Comparison of ENCODE assay signal across 31 mouse cellular contexts in the genomic region with DNA sequence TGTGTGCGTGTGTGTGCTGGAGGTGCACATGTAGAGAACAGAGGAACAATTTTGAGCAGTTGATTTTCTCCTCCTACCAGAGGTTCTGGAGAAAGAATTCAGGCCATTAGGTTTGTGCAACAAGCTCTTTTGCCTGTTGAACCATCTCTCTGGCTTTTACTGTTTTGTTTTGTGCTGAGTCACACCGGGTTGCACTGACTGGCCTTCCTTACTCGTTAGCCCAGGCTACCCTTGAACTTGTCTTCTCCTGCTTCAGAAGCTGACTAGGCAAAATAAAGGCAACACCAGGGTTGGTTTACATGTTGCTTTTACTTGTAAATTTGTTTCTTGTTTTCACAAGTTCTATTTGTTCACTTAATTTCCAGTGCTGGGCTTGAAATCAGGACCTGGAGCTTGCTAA. TPM values are rescaled to one million over a fixed set of nuclear protein-coding genes. Genes with fewer than 3 reads are reported as not detected.
DNase-seq lines count a peak whose midpoint lies in the region; ATAC-seq and TF ChIP-seq lines count a peak whose summit lies in the region.
"Had no signal": no experiment of that assay in that cellular context is flagged by ENCODE, and none has a peak within 500 bp of the region (broad histone marks: within the 10 kb centered on the region; RNA-seq: fewer than 3 reads in every experiment).

No protein-coding gene starts in this region.

- H3K27ac ChIP-seq in ES-Bruce4 (ENCODE audit: insufficient read depth, low read length): peak overlapping the region; percentile 44; the same call in 1 of the 2 replicates
- no peak overlapping the region for H3K27ac ChIP-seq in forebrain, embryonic 15.5 days (replicated peaks)
- H3K27ac ChIP-seq: embryonic facial prominence, embryonic 13.5 days; embryonic facial prominence, embryonic 15.5 days; forebrain, embryonic 10.5 days; forebrain, embryonic 12.5 days had no signal

- no peak for TF ChIP-seq POLR2A in ES-Bruce4 (IDR thresholded peaks at IDR 0.05; ENCODE audit: insufficient read depth, low read length)

- ATAC-seq in megakaryocyte-erythroid progenitor cell, adult 5-6 weeks (replicated peaks; ENCODE audit: low FRiP score, low TSS enrichment, poor library complexity, severe bottlenecking): no peak
- no peak for ATAC-seq in forebrain, embryonic 15.5 days (replicated peaks)
- ATAC-seq: CD4-positive, CD25-positive, alpha-beta regulatory T cell, adult 4 months; forebrain, embryonic 14.5 days; forebrain, postnatal 0 days; Patski had no signal

- 88% methylated on average over 3 of the region's 3 CpGs for WGBS in forebrain, embryonic 15.5 days

- H3K9ac ChIP-seq in ES-Bruce4 (ENCODE audit: low read depth, poor library complexity, severe bottlenecking): no peak overlapping the region; the same call in 1 of the 2 replicates
- no peak overlapping the region for H3K9ac ChIP-seq in forebrain, embryonic 15.5 days (replicated peaks)
- H3K9ac ChIP-seq: embryonic facial prominence, embryonic 13.5 days; embryonic facial prominence, embryonic 15.5 days; forebrain, embryonic 12.5 days; forebrain, postnatal 0 days had no signal

- no peak overlapping the region for H3K4me3 ChIP-seq in ES-Bruce4 (ENCODE audit: low read depth, low read length)
- H3K4me3 ChIP-seq in forebrain, embryonic 15.5 days: no peak overlapping the region
- H3K4me3 ChIP-seq: embryonic facial prominence, embryonic 13.5 days; embryonic facial prominence, embryonic 15.5 days; erythroblast, embryonic 14.5 days; forebrain, embryonic 10.5 days; forebrain, embryonic 12.5 days had no signal

- no peak overlapping the region for H3K4me2 ChIP-seq in forebrain, embryonic 15.5 days (replicated peaks)
- H3K4me2 ChIP-seq: embryonic facial prominence, embryonic 13.5 days; embryonic facial prominence, embryonic 15.5 days; forebrain, embryonic 12.5 days had no signal

- peaks cover 1% of the 10 kb centered on the region for H3K4me1 ChIP-seq in ES-Bruce4 (ENCODE audit: control insufficient read depth, insufficient read depth, low read length)
- H3K4me1 ChIP-seq in forebrain, embryonic 15.5 days: peaks cover 2% of the 10 kb centered on the region; the same call in 1 of the 2 replicates
- H3K4me1 ChIP-seq: embryonic facial prominence, embryonic 13.5 days; embryonic facial prominence, embryonic 15.5 days; forebrain, embryonic 12.5 days had no signal

- H3K9me3 ChIP-seq in ES-Bruce4 (replicated peaks; ENCODE audit: control insufficient read depth, insufficient read depth, low read length, poor library complexity, severe bottlenecking): no peaks in the 10 kb centered on the region
- H3K9me3 ChIP-seq in forebrain, embryonic 15.5 days: no peaks in the 10 kb centered on the region
- H3K9me3 ChIP-seq: embryonic facial prominence, embryonic 13.5 days; embryonic facial prominence, embryonic 15.5 days; forebrain, embryonic 10.5 days; forebrain, embryonic 12.5 days; G1E had no signal

- TF ChIP-seq EP300 in ES-Bruce4 (IDR thresholded peaks at IDR 0.05; ENCODE audit: insufficient read depth, low read depth, low read length): no peak

- no peaks in the 10 kb centered on the region for H3K36me3 ChIP-seq in ES-Bruce4 (ENCODE audit: control insufficient read depth, insufficient read depth, low read length, poor library complexity, severe bottlenecking)
- H3K36me3 ChIP-seq in forebrain, embryonic 15.5 days: no peaks in the 10 kb centered on the region
- H3K36me3 ChIP-seq: embryonic facial prominence, embryonic 13.5 days; embryonic facial prominence, embryonic 15.5 days; forebrain, embryonic 10.5 days; forebrain, embryonic 12.5 days; G1E had no signal

- DNase-seq in 416B (ENCODE audit: low read depth): peak; percentile 47
- peak; percentile 58 for DNase-seq in R1 (ENCODE audit: low read depth, low spot score)
- DNase-seq: adrenal gland, adult 2 months; adrenal gland, postnatal 10 days; adrenal gland, postnatal 25 days; B cell, adult 2 months; cerebellum, adult 11 months; cerebellum, adult 18-20 months; cerebellum, adult 8-10 months; cerebellum, adult 9-11 months; cerebellum, postnatal 14 days; cerebellum, postnatal 36 days; embryo, embryonic 11 days; forebrain, postnatal 0 days had no signal

- TF ChIP-seq CTCF in ES-Bruce4 (IDR thresholded peaks at IDR 0.05; ENCODE audit: low read depth, low read length): no peak

- H3K27me3 ChIP-seq in ES-Bruce4 (ENCODE audit: control insufficient read depth, insufficient read depth, low read length, poor library complexity, severe bottlenecking): no peaks in the 10 kb centered on the region
- no peaks in the 10 kb centered on the region for H3K27me3 ChIP-seq in forebrain, embryonic 15.5 days
- H3K27me3 ChIP-seq: CH12.LX; embryonic facial prominence, embryonic 13.5 days; embryonic facial prominence, embryonic 15.5 days; forebrain, embryonic 12.5 days had no signal

RNA-seq across cellular contexts. Expression of gene Gm10203, which starts 6.9 kb away (rescaled TPM):
- polyA plus RNA-seq in ES-Bruce4 (2011; ENCODE audit: insufficient read depth, insufficient read length, low read depth, missing spikeins): not detected in 2 replicates
- not detected in 2 replicates for total RNA-seq in megakaryocyte-erythroid progenitor cell, adult 5-6 weeks (2014; fragmentation: Nextera tagmentation)
- total RNA-seq in megakaryocyte-erythroid progenitor cell, adult 5-6 weeks (2017): not detected in 2 replicates
- not detected in 2 replicates for polyA plus RNA-seq in forebrain, embryonic 15.5 days (2015; fragmentation: Nextera tagmentation; extraction: Ambion mirVana)
- total RNA-seq: adrenal gland, adult 2 months; adrenal gland, postnatal 10 days; adrenal gland, postnatal 25 days; adrenal gland, postnatal 4 days; CH12.LX; common myeloid progenitor, adult 5-6 weeks; forebrain, postnatal 0 days; G1E had no signal
- polyA plus RNA-seq: adrenal gland, adult 2 months; brain, embryonic 14.5 days; CD4-positive, CD25-positive, alpha-beta regulatory T cell, adult 4 months; embryonic facial prominence, embryonic 11.5 days; embryonic facial prominence, embryonic 13.5 days; embryonic facial prominence, embryonic 15.5 days; erythroblast, embryonic 14.5 days; forebrain, embryonic 10.5 days; forebrain, embryonic 12.5 days; forebrain, embryonic 14.5 days; forebrain, postnatal 0 days; G1E; Patski had no signal

RNA-seq across cellular contexts. Expression of gene Etfbkmt, which starts 16.6 kb away (rescaled TPM):
- polyA plus RNA-seq in ES-Bruce4 (2011; ENCODE audit: insufficient read depth, insufficient read length, low read depth, missing spikeins): 24.5 and 25.8 TPM in 2 replicates
- total RNA-seq in megakaryocyte-erythroid progenitor cell, adult 5-6 weeks (2014; fragmentation: Nextera tagmentation): 15.1 and 18.6 TPM in 2 replicates
- total RNA-seq in megakaryocyte-erythroid progenitor cell, adult 5-6 weeks (2017): 25.2 and 28.4 TPM in 2 replicates
- 6.8 and 7.5 TPM in 2 replicates for polyA plus RNA-seq in forebrain, embryonic 15.5 days (2015; fragmentation: Nextera tagmentation; extraction: Ambion mirVana)

RNA-seq across cellular contexts. Expression of gene Dennd5b, which starts 21.6 kb away (rescaled TPM):
- polyA plus RNA-seq in ES-Bruce4 (2011; ENCODE audit: insufficient read depth, insufficient read length, low read depth, missing spikeins): 13.2 and 14.3 TPM in 2 replicates
- total RNA-seq in megakaryocyte-erythroid progenitor cell, adult 5-6 weeks (2014; fragmentation: Nextera tagmentation): 1.1 and 2.3 TPM in 2 replicates
- total RNA-seq in megakaryocyte-erythroid progenitor cell, adult 5-6 weeks (2017): 0.19 and 2.2 TPM in 2 replicates
- polyA plus RNA-seq in forebrain, embryonic 15.5 days (2015; fragmentation: Nextera tagmentation; extraction: Ambion mirVana): 12.4 and 13.3 TPM in 2 replicates
- polyA plus RNA-seq: G1E had no signal
